Mouse (Mus musculus) T-helper 1 cell (primary cell): Measurements from ENCODE around the gene Gpx2.

Experiments used
- in situ Hi-C: fragments of 300-600 bp; cut with MboI, MseI; formaldehyde crosslinking; loops from one replicate; pipeline ENCODE4 v1.15.1; 2025; ENCODE audit warnings: high pct_unique_total_duplicates

The Gpx2 gene

DNA sequence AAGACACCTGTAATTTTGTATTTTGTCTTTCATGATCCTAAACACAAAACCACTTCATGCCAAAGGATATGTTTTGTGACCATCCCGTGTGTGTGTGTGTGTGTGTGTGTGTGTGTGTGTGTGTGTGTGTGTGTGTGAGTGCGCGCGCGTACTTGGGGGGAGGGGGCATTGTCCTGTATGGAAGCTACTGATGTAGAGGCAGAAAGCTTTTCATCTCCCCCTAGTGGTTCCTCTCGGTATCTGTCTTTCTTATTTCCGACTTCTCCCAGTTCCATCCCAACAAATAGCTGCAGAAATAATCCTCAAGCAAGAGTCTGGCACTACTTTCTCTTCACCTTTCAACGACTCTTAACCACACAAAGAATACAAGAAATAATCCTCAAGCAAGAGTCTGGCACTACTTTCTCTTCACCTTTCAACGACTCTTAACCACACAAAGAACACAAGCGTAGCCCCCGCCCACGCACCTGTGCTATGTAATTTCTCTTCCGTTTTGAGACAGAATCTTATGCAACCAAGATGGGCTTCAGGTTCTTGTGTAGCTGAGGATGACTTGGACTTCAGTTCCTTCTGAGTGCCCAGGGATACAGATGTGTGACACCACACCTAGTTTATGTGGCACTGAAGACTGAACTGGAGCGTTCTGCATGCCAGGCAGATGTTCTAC lies 42.6 kb downstream of the Gpx2 start:
- in situ Hi-C loops: no loop called here

- in situ Hi-C loops: no loop called here
Observed at GRCm38 (mm10) chr12:76750866-76751459, 44.4 kb downstream of the Gpx2 start.
